8 mouse cellular contexts compared by ENCODE assay signal in genomic region chr3:88553525-88553879, GRCm38 (mm10). TPM values are rescaled to one million over a fixed set of nuclear protein-coding genes. Genes with fewer than 3 reads are reported as not detected.
DNase-seq lines count a peak whose midpoint lies in the region; ATAC-seq and TF ChIP-seq lines count a peak whose summit lies in the region.

Gene Ubqln4 (plus strand): TSS chr3:88553758.

- H3K4me3 ChIP-seq in lung, embryonic 15.5 days: peak within 1 kb of the TSS; percentile 59
- H3K4me3 ChIP-seq in olfactory bulb, adult 2 months (ENCODE audit: insufficient read depth, low read depth, low read length): peak within 1 kb of the TSS; percentile 91

- peak within 1 kb of the TSS; percentile 74 for H3K9ac ChIP-seq in lung, embryonic 15.5 days

- peak; percentile 80 for TF ChIP-seq CTCF in olfactory bulb, adult 2 months (IDR thresholded peaks at IDR 0.05; ENCODE audit: insufficient read depth, low read depth, low read length)

- peak; percentile 90 for ATAC-seq in lung, embryonic 15.5 days (ENCODE audit: borderline replicate concordance, extremely low read depth, low FRiP score, low TSS enrichment)

- H3K4me2 ChIP-seq in lung, embryonic 15.5 days: peak within 1 kb of the TSS; percentile 83

- H3K4me1 ChIP-seq in lung, embryonic 15.5 days: peaks cover 25% of the 10 kb centered on the region
- H3K4me1 ChIP-seq in olfactory bulb, adult 2 months (ENCODE audit: control insufficient read depth, insufficient read depth, low read length): peaks cover 11% of the 10 kb centered on the region

- H3K36me3 ChIP-seq in lung, embryonic 15.5 days: peaks cover 24% of the 10 kb centered on the region

- H3K27ac ChIP-seq in lung, embryonic 15.5 days: peak within 1 kb of the TSS; percentile 97
- peak within 1 kb of the TSS; percentile 88 for H3K27ac ChIP-seq in olfactory bulb, adult 2 months (ENCODE audit: insufficient read depth, low read depth, low read length)

- H3K27me3 ChIP-seq in lung, embryonic 15.5 days: no peaks in the 10 kb centered on the region

- TF ChIP-seq POLR2A in olfactory bulb, adult 2 months (IDR thresholded peaks at IDR 0.05; ENCODE audit: insufficient read depth, low read depth, low read length): peak; percentile 51

- DNase-seq in ES-CJ7 (ENCODE audit: low read depth, low spot score): peak; percentile 82
- DNase-seq in cerebellum, adult 18-20 months: peak; percentile 85 to 96
- DNase-seq in forelimb bud, embryonic 11.5 days (ENCODE audit: low read depth, low spot score): peak; percentile 91
- DNase-seq in heart, postnatal 4 days: peak; percentile 97
- DNase-seq in layer of hippocampus, adult 8-10 months (ENCODE audit: low spot score in 2 of 2): peak; percentile 63 to 85
- peak; percentile 70 to 73 for DNase-seq in thymus, adult 18-20 months

- WGBS in lung, embryonic 15.5 days: 2% methylated on average over 21 of the region's 37 CpGs
- WGBS in olfactory bulb, adult 2 months: under 1% methylated on average over 35 of the region's 37 CpGs

- H3K9me3 ChIP-seq in lung, embryonic 15.5 days: no peaks in the 10 kb centered on the region

RNA-seq across cellular contexts. Expression of gene Ubqln4, which starts in this region (rescaled TPM):
- 10 to 100 TPM; 55.3 to 60.1 TPM for total RNA-seq in heart, postnatal 4 days (2021)
- 100 to 1,000 TPM in 2 of 4 experiments, 10 to 100 TPM in 2; 96.1 to 118 (median 107) TPM for total RNA-seq in layer of hippocampus, adult 8-10 months (2022)
- 46.4 and 49.4 TPM in 2 replicates for polyA plus RNA-seq in lung, embryonic 15.5 days (2015; fragmentation: Nextera tagmentation; extraction: Ambion mirVana)
- polyA plus RNA-seq in olfactory bulb, adult 2 months (2012; ENCODE audit: insufficient read depth, insufficient read length, low replicate concordance, missing spikeins): 138 TPM in 1 of 2 replicates, not detected in the other

Comparison
In these comparisons a context has a peak if more than half of its experiments do, and no peak if none do; other contexts are left out.
1. Peak in every context shown above with its lines: DNase-seq, ATAC-seq, H3K4me3 ChIP-seq and H3K27ac ChIP-seq.